Mouse (Mus musculus) myocyte (in vitro differentiated cells): ENCODE measurements around the gene Pnkp. TPM values are rescaled to one million over a fixed set of nuclear protein-coding genes. Genes with fewer than 3 reads are reported as not detected.

ENCODE experiments used
- H3K27me3 ChIP-seq: one replicate; pipeline ENCODE4 v1.6.1; 2011; ENCODE audit not compliant: control insufficient read depth, insufficient read depth, insufficient read length
- H3K36me3 ChIP-seq: one replicate; pipeline ENCODE4 v1.6.1; 2011; ENCODE audit not compliant: control insufficient read depth, insufficient read depth
- H3K4me2 ChIP-seq: one replicate; pipeline ENCODE4 v1.6.1; 2011; ENCODE audit warnings: low read depth, control low read depth
- H3K4me3 ChIP-seq: one replicate; pipeline ENCODE4 v1.5.1; 2011; ENCODE audit warnings: mild to moderate bottlenecking, control low read depth, moderate library complexity
- H3K79me2 ChIP-seq: one replicate; pipeline ENCODE4 v1.6.1; 2011; ENCODE audit not compliant: control insufficient read depth, insufficient read depth
- H3ac ChIP-seq: one replicate; pipeline ENCODE4 v1.6.1; 2011; ENCODE audit not compliant: control insufficient read depth, insufficient read length
- CEBPB ChIP-seq: IDR thresholded peaks from 2 replicates; pipeline ENCODE4 v1.6.1; 2011; ENCODE audit warnings: mild to moderate bottlenecking, moderate library complexity; ENCODE audit not compliant: poor library complexity, insufficient read depth, severe bottlenecking
- E2F4 ChIP-seq: IDR thresholded peaks from one replicate; pipeline ENCODE4 v1.6.1; 2011; ENCODE audit warnings: mild to moderate bottlenecking, control low read depth, moderate library complexity; ENCODE audit not compliant: insufficient read depth
- MAX ChIP-seq: IDR thresholded peaks from one replicate; pipeline ENCODE4 v1.6.1; 2011; ENCODE audit warnings: low read depth, mild to moderate bottlenecking, control low read depth
- MYOD1 ChIP-seq, 3 experiments: IDR thresholded peaks; one replicate each; pipeline ENCODE4 v1.6.1; 2011; ENCODE audit warnings: control low read depth in 2 of 3, low read depth in 2 of 3, mild to moderate bottlenecking in 2 of 3, moderate library complexity in 1 of 3; ENCODE audit not compliant: insufficient read length in 2 of 3, control insufficient read depth in 1 of 3
- MYOG ChIP-seq, 3 experiments: IDR thresholded peaks; one replicate each; pipeline ENCODE4 v1.6.1; 2011; ENCODE audit warnings: control low read depth in 2 of 3, low read depth in 2 of 3, mild to moderate bottlenecking in 2 of 3; ENCODE audit not compliant: insufficient read length in 2 of 3, control insufficient read depth in 1 of 3, insufficient read depth in 1 of 3
- POLR2A ChIP-seq: IDR thresholded peaks from one replicate; pipeline ENCODE4 v1.6.1; 2011; ENCODE audit warnings: low read depth, mild to moderate bottlenecking, control low read depth, moderate library complexity; ENCODE audit not compliant: insufficient read length
- POLR2AphosphoS2 ChIP-seq: IDR thresholded peaks from one replicate; pipeline ENCODE4 v1.6.1; 2011; ENCODE audit warnings: low read depth, control low read depth; ENCODE audit not compliant: insufficient read length
- REST ChIP-seq: IDR thresholded peaks from one replicate; pipeline ENCODE4 v1.6.1; 2011; ENCODE audit warnings: mild to moderate bottlenecking, control low read depth, moderate library complexity; ENCODE audit not compliant: insufficient read depth, insufficient read length
- SRF ChIP-seq: IDR thresholded peaks from one replicate; pipeline ENCODE4 v1.6.1; 2011; ENCODE audit warnings: low read depth; ENCODE audit not compliant: control insufficient read depth, insufficient read length
- TCF12 ChIP-seq: IDR thresholded peaks from one replicate; pipeline ENCODE4 v1.6.1; 2011; ENCODE audit warnings: mild to moderate bottlenecking, control low read depth; ENCODE audit not compliant: poor library complexity, insufficient read depth, severe bottlenecking
- TCF3 ChIP-seq: IDR thresholded peaks from one replicate; pipeline ENCODE4 v1.6.1; 2011; ENCODE audit warnings: low read depth, control low read depth; ENCODE audit not compliant: insufficient read length
- USF1 ChIP-seq: IDR thresholded peaks from one replicate; pipeline ENCODE4 v1.6.1; 2011; ENCODE audit warnings: low read depth, mild to moderate bottlenecking, control low read depth, moderate library complexity
- polyA plus RNA-seq: library from polyadenylated mRNA; unstranded; fragments of >200 nt; fragmentation: generic; extraction: Trizol; gene quantifications from one replicate; pipeline ENCODE4 v1.2.1, GENCODE M21; 2012; ENCODE audit warnings: missing spikeins

Gene Pnkp
- polyA plus RNA-seq, 1 experiment, result 47.9 TPM

GRCm38 (mm10) chr7:44856265-44856916, 548 bp upstream of the Pnkp start:
- H3K4me2 ChIP-seq, result peak overlapping the region; percentile 84
- H3K79me2 ChIP-seq, result peaks cover 15% of the 10 kb centered on the region
- TF ChIP-seq CEBPB (0 out of 2 replicates have a peak, but pooled peaks have one; percentile 2), MYOG (IDR thresholded peaks at IDR 0.05; ENCODE audit: control insufficient read depth in 1 of 3, insufficient read depth in 1 of 3, insufficient read length in 2 of 3, low read depth in 2 of 3) (no peak), POLR2AphosphoS2 (peak; percentile 21), MAX (no peak), TCF3 (no peak), REST (no peak), TCF12 (no peak), MYOD1 (IDR thresholded peaks at IDR 0.05; ENCODE audit: control insufficient read depth in 1 of 3, insufficient read length in 2 of 3, low read depth in 2 of 3) (no peak)
- peaks cover 1% of the 10 kb centered on the region for H3K36me3 ChIP-seq
- peak overlapping the region; percentile 64 for H3K4me3 ChIP-seq
- no peak overlapping the region for H3ac ChIP-seq
- H3K27me3 ChIP-seq, result no peaks in the 10 kb centered on the region

- no peak for TF ChIP-seq TCF12
- TF ChIP-seq POLR2A, result peak; percentile 28
- Histone ChIP-seq H3K36me3 (peaks cover 5% of the 10 kb centered on the region), H3ac (peak overlapping the region; percentile 53)
Observed at GRCm38 (mm10) chr7:44857905-44858304, 966 bp downstream of the Pnkp start.

GRCm38 (mm10) chr7:44859896-44860295, 3.0 kb downstream of the Pnkp start:
- no peaks in the 10 kb centered on the region for H3K27me3 ChIP-seq
- H3K36me3 ChIP-seq, result peaks cover 5% of the 10 kb centered on the region
- H3ac ChIP-seq, result no peak overlapping the region
- TF ChIP-seq E2F4, result no peak
- H3K79me2 ChIP-seq, result peaks cover 17% of the 10 kb centered on the region
- H3K4me3 ChIP-seq, result no peak overlapping the region
- no peak overlapping the region for H3K4me2 ChIP-seq

More at GRCm38 (mm10) chr7:44857905-44858304, 966 bp downstream of the Pnkp start:
- Histone ChIP-seq H3K27me3 (no peaks in the 10 kb centered on the region), H3K79me2 (peaks cover 5% of the 10 kb centered on the region), H3K4me3 (peak overlapping the region; percentile 64), H3K4me2 (peak overlapping the region; percentile 84)

- Histone ChIP-seq H3K36me3 (peaks cover 5% of the 10 kb centered on the region), H3K4me2 (no peak overlapping the region), H3K79me2 (peaks cover 26% of the 10 kb centered on the region), H3K27me3 (no peaks in the 10 kb centered on the region), H3ac (no peak overlapping the region), H3K4me3 (no peak overlapping the region)
- no peak for TF ChIP-seq MYOG (IDR thresholded peaks at IDR 0.05; ENCODE audit: control insufficient read depth in 1 of 3, insufficient read depth in 1 of 3, insufficient read length in 2 of 3, low read depth in 2 of 3)
- peak; percentile 56 for TF ChIP-seq POLR2AphosphoS2
Observed at GRCm38 (mm10) chr7:44860576-44861428, 3.9 kb downstream of the Pnkp start.

GRCm38 (mm10) chr7:44861429-44861816, 4.5 kb downstream of the Pnkp start:
- Histone ChIP-seq H3K4me2 (no peak overlapping the region), H3K27me3 (no peaks in the 10 kb centered on the region), H3ac (no peak overlapping the region), H3K79me2 (peaks cover 31% of the 10 kb centered on the region), H3K4me3 (no peak overlapping the region), H3K36me3 (peaks cover 5% of the 10 kb centered on the region)
- TF ChIP-seq POLR2AphosphoS2 (peak; percentile 22), POLR2A (no peak)

- Histone ChIP-seq H3K4me2 (no peak overlapping the region), H3K4me3 (no peak overlapping the region), H3K27me3 (no peaks in the 10 kb centered on the region), H3ac (no peak overlapping the region), H3K79me2 (peaks cover 41% of the 10 kb centered on the region), H3K36me3 (peaks cover 5% of the 10 kb centered on the region)
- TF ChIP-seq USF1, result no peak
- no peak for TF ChIP-seq MYOG (IDR thresholded peaks at IDR 0.05; ENCODE audit: control insufficient read depth in 1 of 3, insufficient read depth in 1 of 3, insufficient read length in 2 of 3, low read depth in 2 of 3)
- no peak for TF ChIP-seq SRF
- no peak for TF ChIP-seq POLR2AphosphoS2
- TF ChIP-seq TCF3, result no peak
- TF ChIP-seq E2F4, result no peak
- TF ChIP-seq CEBPB, result no peak
- no peak for TF ChIP-seq MAX
- no peak for TF ChIP-seq MYOD1 (IDR thresholded peaks at IDR 0.05; ENCODE audit: control insufficient read depth in 1 of 3, insufficient read length in 2 of 3, low read depth in 2 of 3)
- no peak for TF ChIP-seq TCF12
- TF ChIP-seq REST, result no peak
- TF ChIP-seq POLR2A, result no peak
Observed at GRCm38 (mm10) chr7:44862434-44862833, 5.5 kb downstream of the Pnkp start.
